Mouse (Mus musculus): Measurements from ENCODE around the gene Tjp1.

DNA sequence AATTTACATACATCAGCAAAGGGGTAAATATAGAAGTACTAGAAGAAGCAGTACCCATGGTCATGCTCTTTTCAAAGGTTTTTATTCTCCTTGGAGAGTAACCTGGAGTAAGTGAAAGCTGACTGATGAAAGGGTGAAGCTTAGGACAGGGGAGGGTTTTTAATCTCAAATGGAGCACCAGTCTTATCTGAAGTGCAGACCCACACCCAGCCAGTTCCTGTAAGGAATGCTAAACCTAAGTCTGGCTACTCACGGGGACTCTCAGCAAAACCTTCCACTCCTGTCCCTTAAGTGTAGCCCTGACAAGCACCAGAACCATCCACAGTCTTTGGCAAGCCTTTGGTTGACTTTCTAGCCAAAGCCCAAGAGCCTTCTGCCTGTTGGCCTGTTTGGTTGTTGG, 105.1 kb downstream of the Tjp1 start:
- TF ChIP-seq CTCF (IDR thresholded peaks at IDR 0.05; ENCODE audit: low read depth) = no peak
- no peak for TF ChIP-seq EP300 (IDR thresholded peaks at IDR 0.05; ENCODE audit: low read depth)
